Mouse (Mus musculus) heart, postnatal 10 days (tissue): Measurements from ENCODE around the gene Vgll4. TPM values are rescaled to one million over a fixed set of nuclear protein-coding genes. Genes with fewer than 3 reads are reported as not detected.
"Not testable (repeated sequence)": the region's sequence is repeated elsewhere in the genome, so short reads cannot be mapped to it uniquely, and the experiment has no call there.

Experiments
- DNase-seq, 2 experiments: peaks; one replicate each; pipeline ENCODE4 v3.0.0; 2021
- intact Hi-C: fragments of 180-260 bp; cut with DNase I; formaldehyde crosslinking; loops from one replicate; pipeline ENCODE4 v1.15.1; 2025
- total RNA-seq, 2 experiments: library from RNA; stranded (reverse); gene quantifications; 2 replicates each; pipeline ENCODE4 v1.2.3; 2021

Vgll4 gene
- total RNA-seq, 2 experiments from 2014 or later = 35.9 to 42.5 TPM

GRCm38 (mm10) chr6:114944456-114945438, 25.0 kb downstream of the Vgll4 start:
- no peak for DNase-seq
- intact Hi-C loops = no loop called here

DNA sequence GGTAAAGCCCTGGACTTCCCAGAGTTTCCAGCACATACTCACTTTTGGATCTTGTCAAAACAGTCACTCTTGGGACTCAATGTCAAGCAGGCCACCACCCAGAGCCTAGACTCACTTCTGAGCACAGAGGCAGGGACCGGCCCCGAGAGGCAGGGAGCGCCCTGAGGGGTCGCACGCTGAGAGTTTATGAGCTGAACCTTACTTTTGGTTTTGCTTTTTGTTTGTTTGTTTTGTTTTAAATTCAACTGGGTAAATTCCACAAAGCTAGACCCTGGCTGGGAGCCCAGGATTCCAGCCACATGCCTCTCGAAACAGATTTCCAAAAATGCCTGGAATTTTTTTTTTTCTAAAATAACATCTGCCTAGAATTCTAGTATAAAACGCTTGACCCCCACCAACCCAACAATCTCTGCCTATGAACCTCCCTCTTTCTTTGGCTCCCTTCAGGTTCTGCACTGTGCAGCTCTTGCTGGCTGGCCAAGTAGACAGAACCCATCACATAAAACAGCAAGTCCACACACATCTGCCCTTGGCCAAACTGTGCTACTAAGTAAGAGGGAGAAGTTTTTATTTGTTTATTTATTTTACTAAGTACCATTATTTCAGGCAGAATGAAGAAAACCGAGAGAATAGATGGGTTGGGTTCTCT, 28.5 kb downstream of the Vgll4 start:
- DNase-seq = peak in 1 of 2 experiments; percentile 54
- intact Hi-C loops = no loop called here

DNA sequence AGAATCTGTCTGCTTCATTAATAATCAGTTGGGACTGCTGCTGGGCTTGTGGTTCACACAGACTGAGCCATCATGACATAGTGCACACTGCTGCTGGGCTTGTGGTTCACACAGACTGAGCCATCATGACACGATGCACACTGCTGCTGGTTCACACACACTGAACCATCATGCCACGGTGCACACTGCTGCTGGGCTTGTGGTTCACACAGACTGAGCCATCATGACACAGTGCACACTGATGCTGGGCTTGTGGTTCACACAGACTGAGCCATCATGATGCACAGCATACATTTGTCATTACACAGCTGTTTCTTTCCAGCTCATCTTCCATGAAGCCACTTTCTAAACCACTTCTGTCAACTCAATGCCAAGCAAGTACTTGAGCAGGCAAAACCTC, 30.1 kb downstream of the Vgll4 start:
- intact Hi-C loops = no loop called here
- no peak for DNase-seq

- intact Hi-C loops = no loop called here
These were observed 32.9 kb downstream of the Vgll4 start for GRCm38 (mm10) chr6:114936941-114937313.

GRCm38 (mm10) chr6:114936297-114936940, 33.4 kb downstream of the Vgll4 start:
- intact Hi-C loops = no loop called here
- DNase-seq = no peak

More at GRCm38 (mm10) chr6:114936941-114937313, 32.9 kb downstream of the Vgll4 start:
- DNase-seq = no peak

- intact Hi-C loops = no loop called here
- no peak for DNase-seq
These were observed 34.4 kb downstream of the Vgll4 start for GRCm38 (mm10) chr6:114935362-114935761.

DNA sequence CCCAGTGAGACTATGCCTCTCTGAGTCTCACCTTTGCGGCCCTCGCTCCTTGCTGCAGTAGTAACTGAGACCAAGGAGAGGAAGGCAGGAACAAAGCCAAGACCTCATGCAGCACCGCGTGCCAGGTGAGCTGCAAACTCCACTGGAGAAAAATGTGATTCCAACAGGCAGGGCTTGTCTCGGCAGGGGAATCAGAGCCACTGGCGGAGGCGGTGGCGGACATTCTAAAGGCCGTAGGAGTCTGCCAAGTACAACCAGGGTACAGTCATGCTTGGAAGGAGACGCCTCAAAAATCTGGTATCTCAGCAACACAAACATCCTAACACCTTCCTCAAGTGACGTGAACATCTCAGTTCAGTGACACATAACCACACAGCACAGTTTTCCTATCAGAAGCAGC, 35.7 kb downstream of the Vgll4 start:
- intact Hi-C loops = no loop called here
- DNase-seq = no peak

DNA sequence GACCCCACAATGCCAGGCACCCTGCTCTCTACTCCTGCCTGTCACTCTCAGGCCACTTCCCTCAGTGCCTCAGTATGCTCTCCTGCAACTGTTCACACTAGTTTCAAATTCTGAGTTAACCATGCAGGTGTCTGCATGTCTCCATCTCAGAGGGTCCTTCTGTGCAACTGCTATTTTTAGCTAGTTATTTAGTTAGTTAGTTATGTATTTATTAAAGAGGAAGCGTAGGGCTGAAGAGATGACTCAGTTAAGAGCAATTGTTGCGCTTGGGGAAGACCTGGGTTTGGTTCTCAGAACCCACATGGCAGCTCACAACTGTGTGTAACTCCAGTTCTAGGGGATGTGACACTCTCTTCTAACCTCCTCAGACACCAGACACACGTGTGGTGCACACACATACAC, 36.8 kb downstream of the Vgll4 start:
- intact Hi-C loops = no loop called here

GRCm38 (mm10) chr6:114932116-114932500, 37.7 kb downstream of the Vgll4 start:
- DNase-seq = no peak
- intact Hi-C loops = no loop called here

More for the DNA sequence above, 36.8 kb downstream of the Vgll4 start:
- no peak for DNase-seq

- peak in 1 of 2 experiments; percentile 54 for DNase-seq
- intact Hi-C loops = no loop called here
These were observed 38.3 kb downstream of the Vgll4 start for GRCm38 (mm10) chr6:114931212-114932115.

DNA sequence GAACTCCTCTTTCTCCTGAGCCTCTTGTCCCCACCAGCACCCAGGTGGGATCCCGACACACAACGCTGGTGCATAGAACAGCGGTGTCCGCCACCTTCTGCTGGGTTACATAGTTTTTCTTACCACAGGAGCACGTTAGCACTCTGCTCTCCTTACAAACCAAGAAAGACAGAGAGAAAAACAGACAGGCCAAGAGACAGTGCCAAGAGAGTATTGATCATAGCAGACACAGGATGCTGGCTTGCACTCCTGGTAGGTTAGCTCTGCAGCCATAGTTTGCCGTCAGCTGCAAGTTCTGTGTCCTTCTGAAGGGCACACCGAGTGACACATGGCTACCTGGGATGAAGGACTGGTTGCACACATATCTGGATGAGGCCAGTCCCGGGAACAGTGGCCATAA, 39.1 kb downstream of the Vgll4 start:
- DNase-seq = no peak
- intact Hi-C loops = no loop called here

- DNase-seq = no peak
- intact Hi-C loops = no loop called here
These were observed 39.7 kb downstream of the Vgll4 start for GRCm38 (mm10) chr6:114930038-114930591.

GRCm38 (mm10) chr6:114929346-114929745, 40.4 kb downstream of the Vgll4 start:
- peak in 1 of 2 experiments; percentile 72 for DNase-seq
- intact Hi-C loops = loop anchor here (1.0 to 10.0 kb wide), 5 partner anchors 78 to 608 kb away; no protein-coding TSS in a partner anchor

GRCm38 (mm10) chr6:114928462-114928861, 41.3 kb downstream of the Vgll4 start:
- intact Hi-C loops = loop anchor here (5.0 to 10.0 kb wide), 3 partner anchors 339 to 609 kb away; no protein-coding TSS in a partner anchor
- DNase-seq = peak; percentile 74 to 86

DNA sequence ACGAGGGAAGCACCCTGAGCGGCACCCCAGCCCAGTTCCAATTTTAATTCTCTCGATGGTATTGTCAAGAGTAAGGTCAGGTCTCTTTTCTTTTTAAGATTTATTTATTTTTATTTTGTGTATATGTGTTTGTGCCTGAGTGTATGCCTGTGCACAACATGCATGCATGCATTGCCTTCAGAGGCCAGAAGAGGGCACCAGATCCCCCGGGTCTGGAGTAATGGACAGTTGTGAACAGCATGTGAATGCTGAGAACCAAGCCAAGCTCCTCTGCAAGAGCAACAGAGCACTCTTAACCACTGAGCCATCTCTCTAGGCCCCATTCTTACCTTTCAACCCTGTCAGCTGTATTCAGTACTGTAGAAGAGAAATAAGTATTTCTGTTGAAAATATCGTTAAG, 42.4 kb downstream of the Vgll4 start:
- no peak for DNase-seq
- intact Hi-C loops = loop anchor here (5.0 to 10.0 kb wide), 3 partner anchors 340 to 610 kb away; no protein-coding TSS in a partner anchor

DNA sequence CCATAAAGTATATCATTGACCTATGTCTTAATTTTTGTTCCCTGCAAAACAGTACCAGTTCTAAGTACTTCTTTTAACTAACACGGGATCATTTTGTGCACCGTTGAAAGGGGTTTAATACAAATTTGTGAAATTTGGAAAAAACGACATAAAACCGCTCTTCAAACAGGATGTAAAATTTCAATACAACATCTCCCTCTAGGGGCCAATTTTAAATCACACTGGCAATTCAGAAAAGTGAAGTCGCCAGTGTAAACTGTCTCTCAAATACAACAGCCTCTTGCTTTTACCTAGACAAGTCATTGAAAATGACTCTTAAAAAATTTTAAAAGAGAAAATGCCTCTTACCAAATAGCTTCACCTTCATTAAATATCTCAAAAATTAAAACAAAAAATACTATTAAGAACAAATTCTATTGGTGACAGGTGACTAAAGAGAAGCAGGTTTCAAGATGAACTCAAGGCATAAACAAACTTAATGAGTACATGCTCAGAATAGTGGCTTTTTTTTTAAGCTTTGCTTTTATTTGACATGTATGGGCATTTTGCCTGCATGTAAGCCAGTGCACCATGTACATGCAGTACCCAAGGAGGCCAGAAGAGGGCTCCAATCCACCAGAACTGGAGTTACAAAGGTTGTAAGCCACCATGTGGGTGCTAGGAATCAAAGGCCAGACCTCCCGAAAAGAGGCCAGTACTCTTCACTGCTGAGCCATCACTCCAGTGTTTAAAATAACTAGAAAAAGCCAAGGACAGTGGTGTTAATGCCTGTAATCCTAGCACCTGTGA, 43.2 kb downstream of the Vgll4 start:
- intact Hi-C loops = loop anchor here (1.0 to 10.0 kb wide), 4 partner anchors 202 to 611 kb away; no protein-coding TSS in a partner anchor
- peak in 1 of 2 experiments; percentile 65 for DNase-seq

DNA sequence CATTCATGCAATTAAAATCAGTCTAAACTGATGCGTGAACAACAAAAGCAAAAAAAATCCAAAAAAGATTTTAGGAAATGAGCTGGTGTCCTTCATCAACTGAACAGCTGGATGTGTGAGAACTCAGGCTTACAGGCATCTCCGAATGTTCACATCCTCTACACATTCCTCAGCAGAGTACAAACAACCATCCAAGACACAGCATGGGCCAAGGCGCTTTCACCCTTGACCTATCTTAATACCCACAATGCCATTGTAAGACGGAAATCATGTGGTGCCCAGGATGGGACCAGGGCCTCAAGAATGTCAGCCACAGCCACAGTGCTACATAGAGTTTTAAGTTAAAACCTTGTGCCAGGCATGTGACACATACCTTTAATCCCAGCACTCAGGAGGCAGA, 44.6 kb downstream of the Vgll4 start:
- DNase-seq = no peak
- intact Hi-C loops = loop anchor here (5.0 to 10.0 kb wide), 3 partner anchors 342 to 612 kb away; no protein-coding TSS in a partner anchor

- intact Hi-C loops = loop anchor here (10.0 kb wide), 1 partner anchor 518 kb away; no protein-coding TSS in a partner anchor
- DNase-seq = not testable (repeated sequence)
These were observed 47.3 kb downstream of the Vgll4 start for GRCm38 (mm10) chr6:114922355-114923096.
